Mouse (Mus musculus): ENCODE measurements around the gene Cd68.
"Not testable (repeated sequence)": the region's sequence is repeated elsewhere in the genome, so short reads cannot be mapped to it uniquely, and the experiment has no call there.

Cd68 gene

GRCm38 (mm10) chr11:69632284-69633089, 33.5 kb downstream of the Cd68 start, which contains the start of gene Fxr2:
TSS of gene Fxr2 (plus strand) at chr11:69632990.
- DNase-seq (ENCODE audit: low read depth in 1 of 2, low spot score in 2 of 2): peak; percentile 100

GRCm38 (mm10) chr11:69629802-69630201, 36.2 kb downstream of the Cd68 start:
- DNase-seq (ENCODE audit: low read depth in 1 of 2, low spot score in 2 of 2): no peak

- peak in 1 of 2 experiments; percentile 59 for DNase-seq (ENCODE audit: low read depth in 1 of 2, low spot score in 2 of 2)
Observed at GRCm38 (mm10) chr11:69628286-69628685, 37.7 kb downstream of the Cd68 start.

GRCm38 (mm10) chr11:69624339-69624738, 41.6 kb downstream of the Cd68 start:
- DNase-seq (ENCODE audit: low read depth in 1 of 2, low spot score in 2 of 2): not testable (repeated sequence)

- DNase-seq (ENCODE audit: low read depth in 1 of 2, low spot score in 2 of 2): no peak
Observed at GRCm38 (mm10) chr11:69623006-69623405, 42.9 kb downstream of the Cd68 start.

GRCm38 (mm10) chr11:69622406-69622805, 43.5 kb downstream of the Cd68 start:
- no peak for DNase-seq (ENCODE audit: low read depth in 1 of 2, low spot score in 2 of 2)

GRCm38 (mm10) chr11:69621571-69622268, 44.2 kb downstream of the Cd68 start, which contains the start of gene Sat2:
TSS of gene Sat2 (plus strand) at chr11:69622024.
- DNase-seq (ENCODE audit: low read depth in 1 of 2, low spot score in 2 of 2): no peak

GRCm38 (mm10) chr11:69620394-69621081, 45.4 kb downstream of the Cd68 start:
- DNase-seq (ENCODE audit: low read depth in 1 of 2, low spot score in 2 of 2): no peak

- DNase-seq (ENCODE audit: low read depth in 1 of 2, low spot score in 2 of 2): no peak
Observed at GRCm38 (mm10) chr11:69617805-69618204, 48.1 kb downstream of the Cd68 start, which contains the start of gene Shbg. TSS of gene Shbg (minus strand) at chr11:69617905.

GRCm38 (mm10) chr11:69616781-69617180, 49.2 kb downstream of the Cd68 start:
- DNase-seq (ENCODE audit: low read depth in 1 of 2, low spot score in 2 of 2): no peak

- DNase-seq (ENCODE audit: low read depth in 1 of 2, low spot score in 2 of 2): not testable (repeated sequence)
Observed at GRCm38 (mm10) chr11:69614257-69614588, 51.7 kb downstream of the Cd68 start.

All from monocyte, adult 2 months (primary cell).